Mouse (Mus musculus): ENCODE measurements around the gene Gja5. TPM values are rescaled to one million over a fixed set of nuclear protein-coding genes. Genes with fewer than 3 reads are reported as not detected.
A peak's percentile ranks its signal among the peaks of the same experiment; 100 is the strongest.

The Gja5 gene
- polyA plus RNA-seq, 1 experiment from 2014 or later, result 3.6 TPM

DNA sequence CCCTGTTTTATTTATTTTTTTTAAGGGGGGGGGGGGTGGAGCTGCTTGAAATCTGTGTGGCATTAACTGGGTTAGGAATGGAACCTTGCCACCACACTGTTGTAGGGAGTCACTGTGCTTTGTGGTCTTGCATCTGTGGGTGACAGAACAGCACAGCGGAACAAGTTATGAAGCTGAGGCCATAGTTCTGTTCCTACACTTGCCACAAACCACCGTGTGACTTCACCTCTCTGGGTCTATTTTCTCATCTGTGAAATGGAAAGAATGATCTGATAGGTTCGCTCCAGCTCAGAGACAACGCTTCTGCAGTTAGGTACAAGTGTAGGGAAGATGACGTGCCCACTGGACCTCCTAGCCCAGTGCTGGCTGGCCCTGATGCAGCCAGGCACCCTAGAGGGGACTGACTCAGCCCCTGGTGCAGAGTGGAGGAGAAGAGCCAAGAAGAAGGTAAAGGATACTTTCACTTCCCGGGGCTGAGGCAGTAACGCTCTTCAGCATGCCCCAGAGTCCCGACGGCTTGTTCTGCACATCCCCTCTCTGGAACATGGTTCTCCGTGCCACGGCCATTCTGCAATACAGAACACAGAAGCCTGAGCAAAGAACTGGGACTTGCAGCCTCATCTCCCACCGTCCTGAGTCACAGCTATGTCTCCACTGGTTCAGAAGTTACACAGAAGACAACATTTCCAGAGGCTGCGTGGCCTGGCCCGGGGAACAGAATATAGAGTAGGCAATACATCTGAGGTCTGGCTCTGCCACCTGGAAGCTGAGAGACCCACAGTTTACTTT is 22.2 kb upstream of the Gja5 start:
- WGBS, result 96% methylated on average over 14 of the region's 14 CpGs
- no peak for ATAC-seq

GRCm38 (mm10) chr3:96883690-96884089 is 20.8 kb upstream of the Gja5 start:
- H3K4me1 ChIP-seq (replicated peaks), result no peaks in the 10 kb centered on the region
- H3K9ac ChIP-seq (replicated peaks), result no peak overlapping the region
- H3K4me2 ChIP-seq (replicated peaks), result no peak overlapping the region
- H3K36me3 ChIP-seq, result peaks cover 80% of the 10 kb centered on the region
- H3K27ac ChIP-seq, result no peak overlapping the region
- no peaks in the 10 kb centered on the region for H3K27me3 ChIP-seq
- H3K9me3 ChIP-seq, result no peaks in the 10 kb centered on the region
- ATAC-seq, result no peak
- no peak overlapping the region for H3K4me3 ChIP-seq (replicated peaks)
- WGBS, result 96% methylated on average over 7 of the region's 7 CpGs

More for the DNA sequence above, 22.2 kb upstream of the Gja5 start:
- Histone ChIP-seq H3K4me2 (replicated peaks) (no peak overlapping the region), H3K9me3 (no peaks in the 10 kb centered on the region), H3K36me3 (peaks cover 78% of the 10 kb centered on the region), H3K4me1 (replicated peaks) (no peaks in the 10 kb centered on the region), H3K9ac (replicated peaks) (no peak overlapping the region), H3K4me3 (replicated peaks) (no peak overlapping the region), H3K27ac (no peak overlapping the region), H3K27me3 (no peaks in the 10 kb centered on the region)

DNA sequence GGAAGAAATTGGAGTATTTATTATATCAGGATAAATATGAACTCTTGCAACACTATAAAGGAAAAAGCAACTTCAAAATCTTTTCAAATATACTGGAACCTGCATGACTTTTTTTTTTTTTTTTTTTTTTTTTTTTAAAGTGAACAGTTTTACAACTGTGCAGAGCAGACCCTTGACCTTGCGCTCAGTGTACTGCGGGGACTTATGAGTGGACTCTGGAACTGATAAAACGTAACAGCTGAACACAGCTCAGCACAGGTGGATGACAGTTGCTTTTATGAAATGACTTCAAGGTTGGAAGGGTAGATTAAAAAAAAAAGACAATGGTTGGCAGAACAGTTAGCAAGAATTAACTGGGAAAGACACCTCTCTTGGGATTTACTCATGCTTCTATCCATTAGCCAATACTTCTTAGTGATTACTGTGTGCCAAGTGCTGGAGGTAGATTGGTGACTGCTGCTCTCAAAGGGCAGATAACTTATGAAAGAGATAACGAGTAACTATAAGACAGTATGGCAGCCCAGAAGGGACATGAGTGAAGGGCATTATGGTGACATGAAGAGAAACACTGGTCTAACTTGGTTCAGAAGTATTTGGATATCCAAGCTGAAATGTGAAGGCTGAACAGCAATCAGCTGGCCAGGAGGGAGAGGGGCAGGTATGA is 2.0 kb upstream of the Gja5 start:
- Histone ChIP-seq H3K9ac (replicated peaks) (no peak overlapping the region), H3K4me1 (replicated peaks) (peaks cover 14% of the 10 kb centered on the region), H3K9me3 (no peaks in the 10 kb centered on the region), H3K36me3 (peaks cover 7% of the 10 kb centered on the region), H3K4me2 (replicated peaks) (no peak overlapping the region), H3K27ac (no peak overlapping the region), H3K27me3 (peaks cover 13% of the 10 kb centered on the region), H3K4me3 (replicated peaks) (no peak overlapping the region)
- no peak for ATAC-seq
- 95% methylated on average over 4 of the region's 4 CpGs for WGBS

- H3K4me1 ChIP-seq (replicated peaks), result peaks cover 14% of the 10 kb centered on the region
- H3K9me3 ChIP-seq, result no peaks in the 10 kb centered on the region
- peak within 1 kb of the TSS; percentile 91 for H3K9ac ChIP-seq (replicated peaks)
- peak; percentile 97 for ATAC-seq
- H3K4me2 ChIP-seq (replicated peaks), result peak within 1 kb of the TSS; percentile 87
- no peaks in the 10 kb centered on the region for H3K36me3 ChIP-seq
- peaks cover 18% of the 10 kb centered on the region for H3K27me3 ChIP-seq
- H3K4me3 ChIP-seq (replicated peaks), result peak within 1 kb of the TSS; percentile 81
- under 1% methylated on average over 40 of the region's 40 CpGs for WGBS
- H3K27ac ChIP-seq, result peak within 1 kb of the TSS; percentile 48; the same call in 1 of the 2 replicates
Observed at GRCm38 (mm10) chr3:96904851-96905541, 503 bp downstream of the Gja5 start, which contains the start of gene Gpr89. Gene Gpr89, minus strand, starts transcription at chr3:96905346.

DNA sequence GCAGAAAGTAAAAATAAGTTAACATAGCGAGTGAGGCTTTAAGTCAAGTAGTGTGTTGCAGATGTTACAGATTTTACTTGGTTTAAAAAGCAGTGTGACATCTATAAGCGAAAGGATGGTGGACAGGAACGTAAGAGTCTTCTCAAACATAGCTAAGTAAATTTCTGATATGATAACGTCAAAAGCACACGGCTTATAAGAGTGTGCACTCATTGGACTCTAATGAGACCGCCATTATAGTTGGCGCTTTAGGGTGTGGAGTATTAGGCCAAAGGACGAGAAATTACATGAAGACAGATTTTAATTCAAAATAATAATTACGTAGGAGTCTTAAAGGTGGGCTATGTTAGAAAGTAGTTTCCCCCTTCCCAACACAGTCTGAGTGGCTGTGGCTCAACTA is 1.1 kb downstream of the Gja5 start:
- peak overlapping the region; percentile 87 for H3K4me2 ChIP-seq (replicated peaks)
- peaks cover 14% of the 10 kb centered on the region for H3K4me1 ChIP-seq (replicated peaks)
- H3K27ac ChIP-seq, result no peak overlapping the region
- WGBS, result 48% methylated on average over 9 of the region's 9 CpGs
- peak; percentile 24; the same call in 1 of the 2 replicates for ATAC-seq
- H3K4me3 ChIP-seq (replicated peaks), result peak overlapping the region; percentile 81
- H3K9ac ChIP-seq (replicated peaks), result 0 out of 2 replicates have a peak overlapping the region, but pooled peaks have one; percentile 91
- no peaks in the 10 kb centered on the region for H3K9me3 ChIP-seq
- H3K36me3 ChIP-seq, result no peaks in the 10 kb centered on the region
- H3K27me3 ChIP-seq, result peaks cover 18% of the 10 kb centered on the region

GRCm38 (mm10) chr3:96920991-96921390 is 16.5 kb downstream of the Gja5 start:
- Histone ChIP-seq H3K27ac (no peak overlapping the region), H3K27me3 (no peaks in the 10 kb centered on the region), H3K4me3 (replicated peaks) (no peak overlapping the region), H3K9ac (replicated peaks) (no peak overlapping the region), H3K36me3 (no peaks in the 10 kb centered on the region), H3K9me3 (no peaks in the 10 kb centered on the region), H3K4me1 (replicated peaks) (no peaks in the 10 kb centered on the region), H3K4me2 (replicated peaks) (no peak overlapping the region)
- no peak for ATAC-seq
- 80% methylated on average over 7 of the region's 7 CpGs for WGBS

DNA sequence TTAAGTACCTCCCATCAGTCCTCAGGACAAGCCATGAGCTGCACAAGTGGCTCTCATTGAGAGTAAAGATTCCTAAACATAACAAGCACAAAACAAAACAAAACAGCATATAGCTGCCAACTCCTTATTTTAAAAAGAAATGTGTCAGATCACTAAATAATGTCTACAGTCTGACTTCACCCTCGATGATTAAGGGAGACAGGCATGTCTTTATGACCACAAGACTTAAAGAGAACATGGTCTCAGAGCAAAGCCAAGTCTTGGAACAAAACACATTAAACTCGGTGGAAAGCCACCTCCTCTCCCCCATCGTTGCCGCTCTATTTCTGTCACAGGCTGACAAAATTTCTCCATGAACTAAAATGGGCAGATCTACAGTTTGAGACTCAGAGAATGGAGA is 20.1 kb downstream of the Gja5 start:
- H3K4me2 ChIP-seq (replicated peaks), result no peak overlapping the region
- 91% methylated on average over 4 of the region's 4 CpGs for WGBS
- H3K36me3 ChIP-seq, result no peaks in the 10 kb centered on the region
- no peak overlapping the region for H3K4me3 ChIP-seq (replicated peaks)
- H3K27ac ChIP-seq, result no peak overlapping the region
- H3K9me3 ChIP-seq, result no peaks in the 10 kb centered on the region
- ATAC-seq, result no peak
- H3K4me1 ChIP-seq (replicated peaks), result no peaks in the 10 kb centered on the region
- H3K9ac ChIP-seq (replicated peaks), result no peak overlapping the region
- H3K27me3 ChIP-seq, result no peaks in the 10 kb centered on the region

DNA sequence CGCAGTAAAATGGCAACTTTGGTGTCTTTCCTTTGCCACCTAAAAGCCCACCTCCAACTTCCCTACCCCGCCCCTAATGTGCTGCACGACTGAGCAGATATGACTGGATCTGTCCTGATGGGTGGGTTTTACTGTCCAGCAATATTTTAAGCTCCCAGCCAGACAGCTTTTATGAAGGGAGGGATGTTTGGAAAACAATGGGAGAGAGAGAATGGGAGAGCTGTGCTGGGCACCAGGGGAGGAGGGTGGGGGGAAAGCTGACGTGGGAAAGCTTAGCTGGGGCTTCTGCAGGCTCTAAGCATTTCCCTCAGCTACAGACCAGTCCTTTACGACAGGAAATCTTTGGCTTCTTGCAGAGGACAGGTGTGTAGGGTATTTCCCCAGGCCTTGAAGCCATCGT is 21.4 kb downstream of the Gja5 start, which contains the start of gene Gja8:
TSS of gene Gja8 (minus strand) at position 101 of the 400 bp plus-strand sequence.
- Histone ChIP-seq H3K27me3 (no peaks in the 10 kb centered on the region), H3K9ac (replicated peaks) (no peak within 1 kb of the TSS), H3K27ac (no peak within 1 kb of the TSS), H3K9me3 (no peaks in the 10 kb centered on the region), H3K36me3 (no peaks in the 10 kb centered on the region), H3K4me3 (replicated peaks) (no peak within 1 kb of the TSS), H3K4me1 (replicated peaks) (peaks cover 3% of the 10 kb centered on the region), H3K4me2 (replicated peaks) (no peak within 1 kb of the TSS)
- 74% methylated on average over 6 of the region's 6 CpGs for WGBS
- no peak for ATAC-seq

DNA sequence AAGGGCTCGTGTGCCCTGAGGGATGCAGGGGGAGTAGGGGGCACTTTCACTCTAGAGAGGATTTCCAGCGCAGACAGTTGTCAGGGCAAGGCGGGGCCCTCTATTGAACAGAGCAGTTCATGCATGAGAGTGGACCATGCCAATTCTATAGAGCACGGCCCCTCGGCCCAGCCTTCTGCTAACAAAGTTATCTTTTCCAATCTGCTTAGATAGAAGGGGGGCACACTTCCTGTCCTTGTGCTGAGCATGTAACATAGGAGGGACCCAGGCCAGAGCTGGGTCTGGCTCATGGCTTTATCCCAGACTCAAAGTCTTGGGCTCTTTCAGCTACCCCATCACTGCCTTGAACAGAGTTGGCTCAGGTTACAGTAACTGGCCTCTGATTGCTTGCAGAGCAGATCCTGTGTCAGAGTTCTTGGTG is 26.8 kb downstream of the Gja5 start:
- Histone ChIP-seq H3K27me3 (peaks cover 23% of the 10 kb centered on the region), H3K27ac (no peak overlapping the region), H3K4me3 (replicated peaks) (no peak overlapping the region), H3K9me3 (no peaks in the 10 kb centered on the region), H3K36me3 (no peaks in the 10 kb centered on the region), H3K9ac (replicated peaks) (no peak overlapping the region), H3K4me1 (replicated peaks) (peaks cover 15% of the 10 kb centered on the region), H3K4me2 (replicated peaks) (no peak overlapping the region; the same call in 1 of the 2 replicates)
- ATAC-seq, result peak; percentile 77
- 14% methylated on average over 5 of the region's 5 CpGs for WGBS

DNA sequence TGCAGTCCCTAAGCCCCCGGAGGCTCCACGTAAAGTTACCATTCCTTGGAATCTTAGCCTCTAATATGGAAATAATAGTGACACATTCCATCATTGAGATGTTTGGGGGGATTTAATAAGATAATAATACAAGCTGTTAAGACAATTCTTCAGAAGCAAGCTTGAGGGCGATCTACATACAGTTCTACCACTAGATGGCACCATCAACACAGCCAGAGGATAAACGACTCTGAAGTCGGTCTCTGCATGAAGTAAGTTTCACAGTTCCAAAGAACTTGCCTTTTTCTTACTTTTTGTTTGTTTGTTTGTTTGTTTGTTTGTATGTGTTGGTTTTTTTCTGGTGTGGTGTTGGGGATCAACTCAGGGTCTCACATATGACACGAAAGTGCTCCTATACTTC is 31.7 kb downstream of the Gja5 start:
- Histone ChIP-seq H3K9ac (replicated peaks) (no peak overlapping the region), H3K4me3 (replicated peaks) (no peak overlapping the region), H3K36me3 (no peaks in the 10 kb centered on the region), H3K27ac (no peak overlapping the region), H3K27me3 (peaks cover 23% of the 10 kb centered on the region), H3K9me3 (no peaks in the 10 kb centered on the region), H3K4me1 (replicated peaks) (peaks cover 29% of the 10 kb centered on the region), H3K4me2 (replicated peaks) (no peak overlapping the region)
- ATAC-seq, result no peak
- WGBS, result 14% methylated on average over 6 of the region's 6 CpGs

DNA sequence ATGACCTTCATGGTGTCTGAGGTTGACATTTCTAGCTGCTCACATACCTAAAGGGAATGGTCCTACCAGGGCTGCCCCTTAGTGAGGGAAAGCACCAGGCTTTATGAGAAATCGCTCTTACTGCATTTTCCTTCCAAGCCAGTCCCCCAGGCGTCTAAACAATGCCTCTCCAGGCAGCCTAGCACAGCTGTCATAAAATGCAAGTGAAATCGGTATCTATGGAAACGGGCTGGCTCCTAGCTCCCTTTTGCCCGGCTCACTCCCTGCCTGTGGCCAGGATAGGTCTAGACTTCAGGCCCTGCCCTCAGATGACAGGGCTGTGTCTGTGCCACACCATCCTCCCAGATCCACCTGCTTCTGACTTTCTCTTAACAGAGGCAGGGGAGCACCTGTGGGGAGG is 33.1 kb downstream of the Gja5 start:
- peak; percentile 84 for ATAC-seq
- 6% methylated on average over 5 of the region's 5 CpGs for WGBS
- H3K4me1 ChIP-seq (replicated peaks), result peaks cover 21% of the 10 kb centered on the region
- H3K27ac ChIP-seq, result peak overlapping the region; percentile 46; the same call in 1 of the 2 replicates
- H3K9ac ChIP-seq (replicated peaks), result 0 out of 2 replicates have a peak overlapping the region, but pooled peaks have one; percentile 5
- no peaks in the 10 kb centered on the region for H3K9me3 ChIP-seq
- no peaks in the 10 kb centered on the region for H3K36me3 ChIP-seq
- H3K4me2 ChIP-seq (replicated peaks), result peak overlapping the region; percentile 19; the same call in 1 of the 2 replicates
- no peak overlapping the region for H3K4me3 ChIP-seq (replicated peaks)
- peaks cover 19% of the 10 kb centered on the region for H3K27me3 ChIP-seq

DNA sequence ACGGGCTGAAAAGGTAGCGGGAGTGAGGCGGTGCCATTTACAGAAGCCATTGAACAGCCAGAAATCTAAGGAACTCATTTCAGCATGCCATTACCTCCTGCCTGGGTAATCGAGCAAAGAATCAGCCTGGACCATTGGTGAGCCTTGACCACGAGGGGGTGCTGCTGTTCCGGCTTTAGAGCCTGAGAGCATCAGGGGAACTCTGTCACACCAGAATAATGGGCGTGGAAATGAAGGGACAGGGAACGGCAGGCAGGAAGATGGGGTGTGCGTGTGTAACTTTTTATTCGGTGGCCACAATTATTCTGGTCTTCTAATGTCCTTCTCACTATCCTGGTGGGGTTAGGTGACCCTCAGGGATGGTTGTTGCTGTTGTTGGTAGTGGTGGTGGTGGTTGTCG is 34.2 kb downstream of the Gja5 start:
- Histone ChIP-seq H3K9ac (replicated peaks) (no peak overlapping the region), H3K27me3 (peaks cover 17% of the 10 kb centered on the region), H3K4me1 (replicated peaks) (peaks cover 21% of the 10 kb centered on the region), H3K9me3 (no peaks in the 10 kb centered on the region), H3K4me3 (replicated peaks) (peak overlapping the region; percentile 24), H3K4me2 (replicated peaks) (peak overlapping the region; percentile 40), H3K27ac (no peak overlapping the region), H3K36me3 (no peaks in the 10 kb centered on the region)
- ATAC-seq, result peak; percentile 88
- 10% methylated on average over 11 of the region's 11 CpGs for whole genome bisulfite sequencing

Measured in midbrain, embryonic 13.5 days (tissue).